Mouse (Mus musculus) T-helper 2 cell (primary cell): ENCODE data around the gene Crhr2.

Source experiments
- in situ Hi-C: fragments of 300-600 bp; cut with MboI, MseI; formaldehyde crosslinking; loops from one replicate; pipeline ENCODE4 v1.15.1; 2025; ENCODE audit warnings: high pct_unique_total_duplicates

The Crhr2 gene

DNA sequence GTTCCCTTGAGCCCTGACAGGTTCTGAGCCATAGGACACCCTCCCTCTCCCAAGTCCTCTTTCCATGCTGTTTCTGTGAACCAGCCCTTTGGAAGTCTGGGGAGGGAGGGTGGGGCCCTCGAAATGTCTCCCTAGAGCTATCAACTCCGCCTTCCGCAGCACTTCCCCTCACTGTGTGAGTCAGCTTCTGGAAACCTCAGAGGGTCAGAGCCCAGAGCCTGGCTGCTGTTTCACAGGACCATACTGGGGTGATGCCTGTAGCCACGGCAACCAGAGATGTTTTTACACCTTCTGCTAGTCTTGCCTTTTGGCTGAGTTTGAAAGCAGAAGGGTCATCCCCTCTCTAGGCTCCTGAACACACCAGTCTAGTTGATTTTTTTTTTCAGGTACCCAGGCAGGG, 9.8 kb downstream of the Crhr2 start:
- in situ Hi-C loops, result no loop called here

DNA sequence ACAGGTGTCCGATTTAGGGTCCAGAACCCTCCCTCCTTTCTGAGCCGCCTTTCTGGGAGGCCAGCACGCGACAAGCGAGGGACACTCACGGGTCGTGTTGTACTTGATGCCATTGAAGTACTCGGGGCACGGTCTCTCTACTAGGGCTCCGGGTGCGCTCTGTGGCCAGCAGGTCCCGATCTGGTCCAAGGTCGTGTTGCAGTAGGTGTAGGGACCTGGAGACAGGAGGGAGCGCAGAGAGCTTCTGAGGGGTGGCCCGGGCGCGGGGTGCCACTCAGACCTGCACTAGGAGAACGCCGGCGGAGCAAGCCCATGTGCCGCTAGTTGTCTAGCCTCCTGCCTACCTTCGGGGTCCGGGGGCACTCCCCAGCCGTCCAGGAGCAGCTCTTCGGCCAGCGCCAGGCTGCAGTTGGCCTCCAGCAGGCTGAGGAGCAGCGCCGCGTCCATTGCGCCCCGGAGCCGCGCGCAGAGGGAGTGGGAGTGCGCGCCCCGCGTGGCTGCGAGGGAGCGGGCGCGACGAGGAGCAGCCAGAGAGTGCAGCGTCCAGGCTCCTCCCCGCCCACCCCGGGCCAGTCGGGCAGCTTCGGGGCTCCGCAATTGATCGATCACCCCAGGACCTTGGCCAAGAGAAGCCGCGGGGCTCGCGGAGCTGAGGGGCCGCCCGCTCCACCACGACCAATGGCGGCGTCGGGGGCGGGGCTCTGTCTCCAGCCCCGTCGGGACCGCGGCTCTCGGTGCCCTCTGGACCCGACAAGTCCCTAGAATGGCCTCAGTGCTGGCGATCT, 15.3 kb downstream of the Crhr2 start:
- in situ Hi-C loops, result no loop called here

DNA sequence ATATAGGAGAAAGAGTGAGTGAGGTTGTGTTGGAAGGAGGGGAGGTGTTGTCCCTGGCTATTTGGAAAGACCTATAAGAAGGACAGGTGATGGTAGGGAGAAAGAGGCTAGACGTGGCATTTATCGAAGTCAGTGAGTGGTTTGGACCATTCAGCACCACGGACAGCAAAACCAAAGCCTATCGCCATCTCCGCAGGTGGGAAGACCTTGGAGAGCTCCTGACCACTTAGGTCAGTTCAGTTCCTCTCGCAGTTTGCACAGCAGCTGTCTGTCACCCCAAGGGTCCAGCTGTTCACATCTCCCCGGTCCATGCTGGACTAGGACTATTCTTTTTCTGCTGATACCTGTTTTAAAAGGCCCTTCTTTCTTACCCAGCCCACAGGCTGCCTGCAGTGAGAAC, 24.5 kb downstream of the Crhr2 start:
- in situ Hi-C loops, result no loop called here

DNA sequence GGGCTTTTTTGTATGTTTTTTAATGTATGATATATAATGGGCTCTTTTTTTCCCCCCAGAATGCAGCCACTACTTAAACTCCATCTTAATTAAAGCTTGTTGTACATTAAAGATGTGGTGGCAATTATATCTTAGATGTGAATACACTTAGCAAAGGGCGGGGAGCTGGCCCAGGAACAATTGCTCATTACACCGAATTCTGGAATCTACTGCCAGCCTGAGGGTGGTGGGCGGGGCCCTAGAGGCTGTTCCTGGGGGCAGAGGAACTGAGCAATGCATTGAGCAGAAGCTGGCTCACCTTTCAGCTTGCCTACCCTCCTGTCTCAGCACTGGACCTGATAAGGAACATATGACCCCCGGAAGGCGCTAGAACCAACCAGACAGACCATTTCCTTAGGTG, 34.2 kb downstream of the Crhr2 start:
- in situ Hi-C loops, result no loop called here

DNA sequence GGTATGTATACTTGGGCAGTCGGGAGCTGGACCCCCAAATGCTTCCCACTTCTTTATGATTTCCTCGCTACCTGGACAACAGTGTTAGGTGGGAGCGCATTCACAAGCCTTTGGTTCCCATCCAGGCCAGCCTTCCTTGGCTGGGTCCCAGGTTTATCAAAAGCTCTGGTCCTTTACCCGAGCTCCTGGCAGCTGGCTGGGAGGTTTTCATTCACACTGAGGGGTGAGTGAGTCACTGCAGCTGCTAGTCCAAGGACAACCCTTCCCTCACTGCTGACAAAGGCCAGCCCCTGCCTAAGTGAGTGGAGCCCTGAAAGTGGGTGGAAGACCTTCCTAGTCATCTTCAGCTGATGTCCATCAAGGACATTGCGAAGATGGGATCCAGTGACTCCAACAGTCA, 34.8 kb downstream of the Crhr2 start:
- in situ Hi-C loops, result no loop called here

DNA sequence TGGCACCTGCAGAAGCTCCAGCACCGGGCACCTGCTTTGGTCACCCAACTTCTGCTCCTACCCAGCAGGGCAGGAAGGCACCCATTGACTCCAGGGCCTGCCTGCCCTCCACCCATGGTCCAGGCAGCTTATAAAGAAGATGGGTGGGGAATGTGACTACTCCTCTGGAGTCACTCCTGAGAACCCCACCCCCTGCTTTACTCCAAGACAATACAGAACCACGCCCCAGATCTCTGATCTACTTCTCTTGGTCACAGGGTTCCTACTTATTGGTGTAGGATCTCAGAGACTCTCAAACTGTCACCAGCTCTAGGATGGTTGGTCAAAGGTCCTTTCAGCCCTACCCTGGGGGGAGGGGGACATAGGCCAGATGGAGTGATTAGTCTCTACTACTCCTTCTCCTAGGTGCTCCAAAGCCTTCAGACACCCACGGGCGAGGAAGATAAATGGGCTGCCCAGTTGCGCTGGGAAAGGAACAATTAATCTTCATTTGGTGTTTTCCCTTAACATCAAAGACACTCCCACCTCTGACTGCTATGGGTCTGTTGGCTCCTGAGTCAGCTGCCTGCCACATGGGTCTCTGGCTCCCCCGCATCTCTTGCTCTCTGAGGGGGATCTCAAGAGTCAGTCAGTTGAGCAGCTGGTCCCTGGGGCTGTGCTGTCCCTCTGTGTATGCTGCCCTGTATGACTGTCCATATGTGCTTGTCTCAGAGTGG, 39.2 kb downstream of the Crhr2 start:
- in situ Hi-C loops, result no loop called here

DNA sequence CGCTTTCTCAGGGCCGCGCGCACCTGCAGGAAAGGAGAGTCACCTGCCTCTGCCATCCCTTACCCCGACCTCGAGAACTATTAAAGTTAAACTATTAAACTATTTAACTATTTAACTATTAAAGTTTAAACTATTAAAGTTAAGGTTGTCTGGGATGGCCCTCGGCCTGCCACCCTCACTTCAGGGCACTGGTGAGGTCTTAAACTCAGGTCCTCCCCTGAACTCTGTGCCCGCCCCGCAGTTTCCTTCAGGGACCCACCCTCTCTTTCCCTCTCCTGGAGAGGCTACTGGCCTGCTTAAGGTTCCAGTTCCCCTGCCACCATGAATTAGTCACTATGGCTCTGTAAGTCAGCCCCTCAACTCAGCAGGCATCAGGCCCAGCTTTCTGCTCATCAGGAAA, 41.4 kb downstream of the Crhr2 start:
- in situ Hi-C loops, result no loop called here

DNA sequence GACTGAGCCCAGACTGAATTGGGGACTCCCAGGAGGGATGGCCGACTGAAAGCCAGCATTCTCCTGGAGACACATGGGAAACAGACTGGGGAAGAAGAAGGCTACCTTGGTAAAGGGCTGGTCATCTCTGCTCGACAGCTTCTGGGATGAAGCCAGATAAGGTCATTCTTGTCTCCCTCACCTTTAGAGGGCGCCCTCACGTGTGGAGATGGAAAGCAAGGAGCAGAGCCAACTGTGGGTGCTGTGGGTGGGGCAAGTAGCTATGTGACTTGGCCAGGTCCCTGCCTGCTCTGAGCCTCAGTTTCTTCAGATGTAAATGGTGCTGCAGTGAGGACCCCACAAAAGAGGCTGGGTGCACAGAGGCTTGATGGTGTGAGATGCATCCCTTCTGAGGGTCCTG, 42.2 kb downstream of the Crhr2 start:
- in situ Hi-C loops, result no loop called here

DNA sequence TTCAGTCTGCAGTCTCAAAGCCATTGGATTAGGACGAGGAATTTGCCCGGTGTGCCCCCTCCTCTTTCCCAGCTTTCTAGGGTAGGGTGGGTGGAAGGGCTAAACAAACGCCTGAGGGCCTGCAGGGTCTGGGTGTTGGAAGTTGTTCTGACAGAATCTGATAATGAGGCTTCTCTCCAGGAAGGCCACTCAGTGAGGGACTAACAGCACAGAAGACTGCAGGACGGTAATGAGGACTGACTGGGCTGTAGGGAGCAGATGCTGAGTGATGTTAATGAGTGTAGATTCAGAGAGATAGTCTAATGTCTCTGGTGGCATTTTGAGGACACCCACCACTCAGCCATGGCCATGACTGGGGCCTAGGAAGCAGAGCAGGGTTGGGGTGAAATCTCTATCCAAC, 45.5 kb downstream of the Crhr2 start:
- in situ Hi-C loops, result no loop called here

DNA sequence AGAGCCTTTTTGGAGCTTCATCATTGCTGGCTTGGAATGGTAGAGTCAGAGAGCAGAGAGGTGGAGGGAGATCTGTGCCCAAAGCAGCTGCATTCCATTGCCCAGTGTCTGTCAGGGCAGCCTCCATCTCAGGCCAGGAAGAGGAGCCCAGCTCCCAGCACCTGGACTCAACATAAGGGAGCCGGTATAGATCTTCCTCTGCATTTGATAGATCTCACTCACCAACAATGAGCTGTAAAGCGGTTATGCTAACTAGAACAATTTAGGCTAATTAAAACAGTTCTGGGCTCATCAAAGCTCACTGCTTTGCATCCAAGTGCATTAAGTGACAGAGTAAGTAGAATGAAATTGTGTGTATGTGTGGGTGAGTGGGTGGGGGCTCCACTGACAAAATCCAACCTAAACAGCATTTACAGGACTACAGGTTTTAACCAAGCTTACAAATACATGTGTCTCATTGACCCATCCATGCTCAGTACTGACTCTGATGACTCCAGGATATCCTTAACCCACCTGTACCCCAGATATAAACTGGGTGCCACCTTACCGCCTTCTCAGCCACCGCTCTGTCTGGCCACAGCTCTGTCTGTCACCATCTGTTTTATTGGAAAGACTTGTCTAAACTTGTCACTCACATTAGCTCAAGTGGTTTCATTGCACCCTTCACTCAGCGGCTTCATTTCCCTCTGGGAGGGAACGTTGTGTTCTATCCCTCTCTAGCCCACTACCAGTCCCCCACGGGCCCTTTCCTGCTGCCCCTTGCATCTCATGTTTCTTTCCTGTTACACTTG, 50.4 kb downstream of the Crhr2 start:
- in situ Hi-C loops, result no loop called here

DNA sequence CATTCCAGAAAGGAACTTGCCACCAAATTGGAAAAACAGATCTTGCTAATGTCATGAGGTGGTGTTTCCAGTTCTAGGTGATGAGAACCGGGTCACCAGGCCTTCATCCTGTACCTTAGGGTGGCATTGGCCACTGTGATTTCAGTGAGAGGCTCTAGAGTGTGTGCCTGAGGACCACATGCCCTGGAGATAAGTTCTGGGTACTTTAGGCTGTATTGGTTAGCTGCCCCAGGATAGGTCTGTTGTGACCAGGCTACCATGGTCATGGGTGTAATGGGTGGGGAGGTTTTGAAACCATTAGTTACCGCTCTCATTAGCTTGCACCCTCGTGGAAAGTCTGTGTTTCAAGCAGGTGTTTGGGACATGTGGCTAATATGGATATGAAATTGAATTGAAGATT, 51.4 kb downstream of the Crhr2 start:
- in situ Hi-C loops, result no loop called here

DNA sequence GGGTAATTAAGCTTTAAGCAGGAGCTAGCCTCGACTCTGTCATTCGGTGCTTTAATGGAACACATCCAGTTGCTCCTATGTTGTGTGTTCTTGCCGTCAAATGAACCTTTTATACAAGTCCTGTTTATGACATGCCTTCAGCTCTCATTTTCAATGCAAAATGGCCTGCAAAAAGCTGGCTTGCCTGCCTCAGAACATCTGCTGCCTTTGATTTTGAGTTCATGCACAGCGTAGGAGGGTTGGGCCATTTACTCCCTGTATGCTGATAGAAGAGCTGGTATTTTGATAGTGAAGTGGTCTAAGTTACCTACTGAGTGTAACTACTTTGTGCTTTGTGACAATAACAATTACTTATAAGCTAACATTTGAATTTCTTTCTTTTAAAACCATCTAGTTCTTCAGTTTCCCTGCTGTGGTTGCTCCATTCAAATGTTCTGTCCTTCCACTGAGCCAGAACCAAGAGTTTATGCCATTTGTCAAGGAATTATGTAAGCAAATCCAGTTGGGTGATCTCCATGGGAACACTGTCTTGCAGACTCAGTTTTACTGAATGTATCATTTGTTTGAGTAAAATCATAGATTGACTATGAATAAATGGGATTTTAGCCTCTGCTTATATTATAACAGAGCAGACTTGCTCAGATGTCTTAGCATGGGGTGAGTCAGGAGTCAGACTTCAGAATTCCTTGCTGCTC, 56.1 kb downstream of the Crhr2 start:
- in situ Hi-C loops, result no loop called here

DNA sequence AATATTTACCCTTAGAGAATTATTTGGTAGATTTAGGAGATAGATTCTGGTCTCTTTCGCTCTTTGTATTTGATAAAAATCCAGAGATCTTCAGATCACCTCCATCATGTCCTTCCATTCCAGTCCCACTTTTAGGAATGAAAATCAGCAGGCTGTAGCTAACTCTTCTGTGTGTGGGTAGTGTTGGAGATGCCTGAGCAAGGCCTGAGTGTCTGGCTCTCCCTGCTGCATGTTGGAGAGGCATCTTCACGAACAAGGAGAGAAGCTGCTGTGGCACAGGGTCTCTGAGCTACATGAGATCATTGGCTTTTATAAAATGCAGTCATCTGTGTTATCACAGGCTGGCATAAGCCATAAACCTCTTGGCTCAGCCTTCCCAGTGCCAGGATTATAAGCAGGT, 66.9 kb downstream of the Crhr2 start:
- in situ Hi-C loops, result no loop called here

DNA sequence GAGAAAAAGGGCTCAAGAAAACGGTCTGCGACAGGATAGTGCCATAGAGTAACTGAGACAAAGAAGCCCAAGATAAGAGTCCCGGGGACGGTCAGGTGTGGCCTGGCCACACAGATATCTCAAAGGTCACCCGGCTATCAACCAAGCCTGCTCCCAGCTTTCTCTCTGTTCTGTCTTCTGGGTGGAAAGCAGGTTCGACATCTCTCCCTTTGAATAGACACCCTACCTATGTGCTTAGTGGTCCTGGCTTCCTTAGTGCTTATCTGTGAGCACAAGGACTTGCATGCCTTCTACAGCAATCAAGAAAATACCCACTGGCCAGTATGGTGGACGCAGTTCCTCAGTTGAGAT, 68.4 kb downstream of the Crhr2 start:
- in situ Hi-C loops, result no loop called here

DNA sequence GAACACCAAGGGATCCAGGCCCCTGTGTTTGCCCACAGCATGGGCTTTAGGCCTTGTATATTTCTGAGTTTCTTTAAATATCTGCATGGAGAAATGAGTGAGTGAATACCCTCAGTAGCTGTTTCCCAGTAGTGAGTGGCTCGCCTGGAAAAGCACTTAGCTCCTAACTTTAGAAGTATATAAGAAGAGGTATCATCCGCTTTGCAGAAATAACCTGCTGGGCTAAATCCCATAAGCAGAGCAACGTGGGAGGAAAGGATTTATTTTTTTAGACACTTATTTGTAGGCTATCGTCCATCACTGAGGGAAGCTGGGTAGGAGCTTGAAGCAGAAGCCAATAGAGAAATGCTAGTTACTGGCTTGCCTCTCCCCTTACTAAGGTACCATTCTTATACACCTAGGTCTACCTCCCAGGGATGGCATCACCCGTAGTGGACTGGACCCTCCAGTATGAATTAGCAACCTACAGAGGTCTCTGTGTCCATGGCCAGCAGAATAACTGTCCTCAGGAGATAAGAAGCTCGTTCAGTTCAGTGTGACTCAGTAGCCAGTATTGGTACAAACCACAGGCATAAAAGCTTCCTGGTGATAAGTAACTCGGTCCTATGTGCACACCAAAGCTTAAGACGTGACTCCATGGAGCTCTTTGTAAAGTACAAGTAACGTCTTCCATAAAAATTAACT, 68.9 kb downstream of the Crhr2 start:
- in situ Hi-C loops, result no loop called here

DNA sequence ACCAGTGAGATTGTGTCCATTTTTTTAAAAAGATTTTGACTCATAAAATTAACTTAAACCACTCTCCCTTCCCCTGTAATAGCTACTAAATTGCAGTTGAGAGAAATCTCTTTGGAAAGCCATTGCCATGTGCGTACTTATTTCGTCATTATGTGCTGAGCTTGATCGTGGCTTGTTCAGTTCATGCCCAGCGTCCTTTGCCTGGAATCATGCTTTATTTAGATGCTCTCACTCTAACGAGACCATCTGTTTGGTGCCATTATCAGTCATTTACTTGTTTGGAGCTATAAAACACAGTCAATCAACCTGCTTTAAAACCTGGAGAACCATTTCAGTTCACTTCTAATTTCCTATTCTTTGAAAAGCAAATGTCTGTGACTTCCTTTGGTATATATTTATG, 70.6 kb downstream of the Crhr2 start:
- in situ Hi-C loops, result no loop called here

DNA sequence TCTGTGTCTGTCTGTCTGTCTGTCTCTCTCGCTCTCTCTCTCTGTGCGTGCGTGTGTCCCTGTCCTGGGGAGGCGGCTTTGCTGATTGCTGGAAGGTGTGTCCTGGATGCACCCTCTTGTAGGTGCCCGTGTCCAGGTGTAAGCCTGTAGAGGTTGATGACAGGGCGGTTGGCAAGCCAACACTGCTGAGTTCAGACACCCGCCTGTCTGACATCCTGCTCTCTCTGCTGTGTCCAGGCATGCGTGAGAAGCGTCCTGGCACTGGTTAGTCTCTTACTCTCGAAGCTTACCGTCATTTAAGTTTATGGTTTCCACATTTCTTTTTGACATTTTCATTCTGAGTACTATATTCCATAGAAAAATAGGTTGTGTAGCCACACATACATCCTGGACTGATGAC, 71.5 kb downstream of the Crhr2 start:
- in situ Hi-C loops, result no loop called here

DNA sequence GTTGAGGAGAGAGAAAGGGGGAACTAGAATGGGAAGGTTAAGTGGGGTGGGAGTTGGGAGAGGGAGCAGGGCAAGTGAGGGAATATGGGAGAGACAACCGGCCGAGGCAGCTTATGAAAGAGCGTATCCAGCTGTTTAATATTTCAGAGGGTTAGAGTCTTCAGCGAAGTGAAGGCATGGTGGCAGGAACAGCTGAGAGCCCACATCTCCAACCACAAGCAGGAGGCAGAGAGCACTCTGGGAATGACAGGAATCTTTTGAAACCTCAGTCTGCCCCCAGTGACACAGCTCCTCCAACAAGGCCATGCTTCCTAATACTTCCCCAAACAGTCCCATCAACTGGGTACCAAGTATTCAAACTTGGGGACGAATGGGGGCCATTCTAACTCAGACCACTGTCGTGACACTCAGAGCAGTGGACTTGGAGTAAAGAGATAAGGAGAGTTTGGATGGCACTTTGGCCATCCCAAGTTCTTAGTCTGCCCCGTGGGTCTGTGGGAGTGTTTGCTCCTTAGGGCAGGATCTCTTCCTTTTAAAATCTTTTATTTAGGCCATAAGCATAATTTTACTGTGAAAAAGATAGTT, 72.5 kb downstream of the Crhr2 start:
- in situ Hi-C loops, result no loop called here

DNA sequence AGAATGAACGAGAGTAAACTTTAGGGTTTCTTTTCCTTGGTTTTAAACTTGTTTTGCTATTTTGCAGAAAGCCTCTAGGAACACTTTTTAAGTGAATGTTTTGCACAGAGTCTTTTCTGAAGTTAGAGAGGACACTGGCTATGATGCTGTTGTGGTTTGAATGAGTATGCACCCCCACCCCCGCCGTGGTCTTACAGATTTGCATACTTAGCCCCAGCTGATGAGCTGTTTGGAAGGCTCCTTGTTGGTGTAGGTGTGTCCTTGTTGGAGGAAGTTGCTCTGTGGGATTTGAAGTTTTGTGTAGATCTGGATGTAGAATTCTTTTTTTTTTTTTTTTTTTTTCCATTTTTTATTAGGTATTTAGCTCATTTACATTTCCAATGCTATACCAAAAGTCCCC, 75.4 kb downstream of the Crhr2 start:
- in situ Hi-C loops, result no loop called here

DNA sequence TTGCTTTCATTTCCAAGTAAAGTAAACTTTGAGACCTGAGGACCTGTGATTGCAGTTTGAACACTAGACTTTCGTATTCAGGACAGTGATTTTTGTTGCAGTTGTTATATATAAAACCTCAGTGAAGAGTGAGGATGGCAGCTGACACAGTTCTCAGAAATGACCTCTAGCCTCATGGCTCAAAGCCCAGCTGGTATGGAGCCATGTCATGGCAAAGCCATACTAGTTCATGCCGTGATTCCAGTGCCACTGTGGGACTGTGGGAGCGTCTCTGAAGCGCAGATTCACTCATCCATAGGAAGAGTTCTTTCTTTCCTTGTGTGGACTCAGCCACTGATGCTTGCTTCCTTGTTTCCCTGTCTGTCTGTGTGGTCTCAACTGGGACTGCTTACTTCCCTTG, 78.3 kb downstream of the Crhr2 start:
- in situ Hi-C loops, result no loop called here

DNA sequence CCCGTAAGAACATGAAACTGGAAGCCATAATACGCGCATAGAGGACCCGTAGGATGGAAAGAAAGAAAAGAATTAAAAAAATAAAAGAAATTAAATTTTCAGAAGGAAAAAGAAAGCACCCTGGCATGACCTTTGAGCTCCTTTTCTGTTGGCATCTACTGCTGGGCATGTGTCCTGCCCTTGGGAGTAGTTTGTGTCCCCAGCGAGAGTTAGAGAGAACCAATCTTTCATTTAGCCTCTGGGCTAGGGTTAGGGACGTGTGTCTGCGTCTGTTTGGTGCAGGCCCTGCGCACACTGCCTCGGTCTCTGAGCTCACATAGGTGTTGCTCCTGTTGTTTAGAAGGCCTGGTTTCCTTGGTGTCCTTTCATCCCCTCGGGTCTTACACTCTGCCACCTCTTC, 83.6 kb downstream of the Crhr2 start:
- in situ Hi-C loops, result no loop called here
